Mouse (Mus musculus) lung, adult 2 months (tissue): Measurements from ENCODE around the gene Tram2. TPM values are rescaled to one million over a fixed set of nuclear protein-coding genes. Genes with fewer than 3 reads are reported as not detected.

Source experiments
- DNase-seq: peaks from one replicate; pipeline ENCODE4 v3.0.0; 2022
- H3K4me1 ChIP-seq: fragments of 200-500 bp; 2 replicates; pipeline ENCODE4 v1.6.1; 2011; ENCODE audit warnings: low read length; ENCODE audit not compliant: control insufficient read depth, insufficient read depth
- H3K4me3 ChIP-seq: fragments of 200-500 bp; replicated peaks from 2 replicates; pipeline ENCODE3; 2011; ENCODE audit warnings: low read depth, mild to moderate bottlenecking, control low read depth, low read length; ENCODE audit errors: extremely low read depth
- CTCF ChIP-seq: fragments of 200-500 bp; IDR thresholded peaks from 2 replicates; pipeline ENCODE4 v1.5.1; 2011; ENCODE audit warnings: mild to moderate bottlenecking, low read length, control low read depth; ENCODE audit not compliant: insufficient read depth
- POLR2A ChIP-seq: fragments of 200-500 bp; IDR thresholded peaks from 2 replicates; pipeline ENCODE4 v1.6.1; 2011; ENCODE audit warnings: low read depth, mild to moderate bottlenecking, control low read depth, low read length, borderline replicate concordance; ENCODE audit errors: extremely low read depth
- WGBS: fragments of 180-500 bp; shearing (Covaris S2); methylation state at CpG from one replicate; pipeline ENCODE4 v1.1.7; 2018; 5-methylcytosine and 5-hydroxymethylcytosine counted together
- polyA plus RNA-seq: library from polyadenylated mRNA; depleted of rRNA; stranded (reverse); fragments of >200 nt; gene quantifications from 2 replicates; pipeline ENCODE4 v1.2.3, GENCODE M21; 2012; rRNA removed

Tram2 gene
- polyA plus RNA-seq, 1 experiment: 12.9 TPM

GRCm38 (mm10) chr1:20951300-20951763, 127.7 kb downstream of the Tram2 start, which contains the start of gene Efhc1:
Gene Efhc1 (plus strand): TSS chr1:20951626.
- Histone ChIP-seq H3K4me3 (peak within 1 kb of the TSS; percentile 69), H3K4me1 (peaks cover 5% of the 10 kb centered on the region; the same call in 1 of the 2 replicates)
- no peak for TF ChIP-seq CTCF
- TF ChIP-seq POLR2A: peak; percentile 47; the same call in 1 of the 2 replicates
- peak; percentile 89 for DNase-seq
- WGBS: under 1% methylated on average over 22 of the region's 23 CpGs

Other genes starting within 250 kb of the Tram2 start
- gene Paqr8, start 188.6 kb downstream of the Tram2 start, polyA plus RNA-seq: 42.6 and 47.2 TPM in 2 replicates
- gene Efhc1, start 127.6 kb downstream of the Tram2 start, polyA plus RNA-seq: 10.4 and 14.9 TPM in 2 replicates
- gene Tmem14a, start 139.3 kb upstream of the Tram2 start, polyA plus RNA-seq: 3.9 and 5.2 TPM in 2 replicates
- gene Gsta3, start 161.4 kb upstream of the Tram2 start, polyA plus RNA-seq: 41.7 and 70.6 TPM in 2 replicates